Mouse (Mus musculus) heart, adult 2 months (tissue): Measurements from ENCODE around the gene Ptges3l.
"Not testable (repeated sequence)": the region's sequence is repeated elsewhere in the genome, so short reads cannot be mapped to it uniquely, and the experiment has no call there.

ENCODE experiments used
- CTCF ChIP-seq: fragments of 200-600 bp; IDR thresholded peaks from 2 replicates; pipeline ENCODE4 v1.8.1; 2022; ENCODE audit warnings: antibody characterized with exemption, mild to moderate bottlenecking, moderate library complexity
- POLR2A ChIP-seq: fragments of 200-500 bp; IDR thresholded peaks from 2 replicates; pipeline ENCODE4 v1.6.1; 2011; ENCODE audit warnings: mild to moderate bottlenecking, low read depth, low read length, control low read depth; ENCODE audit not compliant: insufficient read depth

- TF ChIP-seq CTCF, POLR2A: not testable (repeated sequence)
Observed at GRCm38 (mm10) chr11:101378196-101378595, 46.9 kb downstream of the Ptges3l start.
